Mouse (Mus musculus) ES-E14 (cell line): ENCODE measurements around the gene Sbk1.

ENCODE experiments used
- CHD2 ChIP-seq: IDR thresholded peaks from 2 replicates; pipeline ENCODE4 v1.6.1; 2014; ENCODE audit warnings: mild to moderate bottlenecking, low read depth, low read length, inconsistent platforms
- HCFC1 ChIP-seq: IDR thresholded peaks from 2 replicates; pipeline ENCODE4 v1.6.1; 2012; ENCODE audit warnings: low read length, inconsistent platforms, borderline replicate concordance; ENCODE audit not compliant: insufficient read depth
- ZNF384 ChIP-seq: IDR thresholded peaks from 2 replicates; pipeline ENCODE4 v1.6.1; 2012; ENCODE audit warnings: low read depth, low read length, inconsistent platforms

DNA sequence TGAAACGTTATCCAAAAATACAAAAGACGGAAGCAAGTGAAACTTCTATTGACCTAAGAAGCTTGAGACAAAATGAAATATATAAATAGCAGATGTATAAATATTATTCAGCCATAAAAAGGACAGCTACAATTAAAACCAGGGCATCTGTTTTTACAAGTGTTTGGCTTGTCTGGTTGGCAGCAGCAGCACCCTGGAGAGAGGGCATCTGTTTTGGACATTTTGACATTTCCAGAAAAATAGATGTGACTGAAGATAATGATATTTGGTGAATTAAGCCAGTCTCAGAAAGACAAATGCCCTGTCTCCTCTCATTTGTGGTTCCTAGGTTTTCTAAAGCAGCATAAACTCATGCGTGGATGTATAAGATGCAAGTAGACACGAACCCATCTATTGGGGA, 39.4 kb downstream of the Sbk1 start:
- TF ChIP-seq HCFC1, result no peak
- TF ChIP-seq ZNF384, result no peak
- TF ChIP-seq CHD2, result no peak
